In the genomic region with DNA sequence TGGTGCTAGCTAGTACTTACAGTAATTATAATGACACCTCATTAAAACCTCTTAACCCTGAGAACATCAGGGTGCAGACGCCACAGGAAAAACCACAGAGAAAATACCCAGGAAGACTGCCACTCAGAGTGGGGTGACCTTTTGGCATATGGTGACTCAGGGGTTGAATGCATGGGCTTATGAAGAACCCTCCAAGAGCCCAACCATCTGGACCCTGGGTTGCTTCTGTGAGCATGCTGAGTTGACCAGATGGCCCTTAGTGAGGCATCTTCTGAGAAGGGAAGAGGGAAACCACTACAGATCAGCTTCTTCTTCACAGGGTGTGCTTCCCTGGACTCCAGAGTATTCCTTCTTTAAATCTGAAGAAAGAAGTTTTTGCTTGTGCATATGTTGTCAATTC, we compare ENCODE assay signal across 19 mouse cellular contexts.
DNase-seq lines count a peak whose midpoint lies in the region; ATAC-seq lines count a peak whose summit lies in the region.
"Had no signal": no experiment of that assay in that cellular context is flagged by ENCODE, and none has a peak within 500 bp of the region (broad histone marks: within the 10 kb centered on the region; RNA-seq: fewer than 3 reads in every experiment).

No protein-coding gene starts in this region.

- H3K4me1 ChIP-seq in midbrain, embryonic 13.5 days (replicated peaks) = no peaks in the 10 kb centered on the region
- H3K4me1 ChIP-seq: embryonic facial prominence, embryonic 12.5 days; heart, embryonic 12.5 days; hindbrain, embryonic 10.5 days; intestine, embryonic 15.5 days had no signal

- H3K36me3 ChIP-seq in midbrain, embryonic 13.5 days = no peaks in the 10 kb centered on the region
- H3K36me3 ChIP-seq: embryonic facial prominence, embryonic 12.5 days; forebrain, embryonic 12.5 days; heart, embryonic 12.5 days; hindbrain, embryonic 10.5 days; intestine, embryonic 15.5 days had no signal

- H3K9me3 ChIP-seq in midbrain, embryonic 13.5 days = no peaks in the 10 kb centered on the region
- H3K9me3 ChIP-seq: embryonic facial prominence, embryonic 12.5 days; forebrain, embryonic 12.5 days; hindbrain, embryonic 10.5 days; intestine, embryonic 15.5 days had no signal

- peak; percentile 97 for DNase-seq in brain, adult 2 months (ENCODE audit: low read depth, low spot score)
- DNase-seq in cerebellum, adult 11 months = peak; percentile 78
- peak; percentile 79 for DNase-seq in cerebellum, adult 8-10 months
- peak; percentile 63 to 86 for DNase-seq in cerebellum, postnatal 14 days
- DNase-seq: adrenal gland, adult 2 months; adrenal gland, postnatal 25 days; gastrocnemius, postnatal 10 days; heart, adult 18-20 months; kidney, adult 18-20 months had no signal

- H3K27me3 ChIP-seq in midbrain, embryonic 13.5 days = no peaks in the 10 kb centered on the region
- H3K27me3 ChIP-seq: embryonic facial prominence, embryonic 12.5 days; forebrain, embryonic 12.5 days; heart, embryonic 12.5 days; intestine, embryonic 15.5 days had no signal

- H3K4me2 ChIP-seq in midbrain, embryonic 13.5 days (replicated peaks) = no peak overlapping the region
- H3K4me2 ChIP-seq: embryonic facial prominence, embryonic 12.5 days; forebrain, embryonic 12.5 days; heart, embryonic 12.5 days; hindbrain, embryonic 14.5 days; intestine, embryonic 15.5 days had no signal

- H3K27ac ChIP-seq in midbrain, embryonic 13.5 days = no peak overlapping the region
- H3K27ac ChIP-seq: embryonic facial prominence, embryonic 12.5 days; forebrain, embryonic 12.5 days; hindbrain, embryonic 10.5 days; hindbrain, embryonic 14.5 days; intestine, embryonic 15.5 days had no signal

- 92% methylated on average over 1 of the region's 1 CpGs for WGBS in midbrain, embryonic 13.5 days

- H3K4me3 ChIP-seq in midbrain, embryonic 13.5 days (replicated peaks) = no peak overlapping the region
- H3K4me3 ChIP-seq: embryonic facial prominence, embryonic 12.5 days; forebrain, embryonic 12.5 days; heart, embryonic 12.5 days; hindbrain, embryonic 10.5 days; intestine, embryonic 15.5 days had no signal

- ATAC-seq in erythroblast, adult 5-6 weeks (replicated peaks; ENCODE audit: low FRiP score, poor library complexity, severe bottlenecking) = no peak
- no peak for ATAC-seq in monocyte, adult 5-6 weeks (replicated peaks; ENCODE audit: insufficient number of reproducible peaks, low FRiP score, low TSS enrichment, poor library complexity, severe bottlenecking)
- no peak for ATAC-seq in midbrain, embryonic 13.5 days
- ATAC-seq: forebrain, embryonic 16.5 days; intestine, embryonic 15.5 days had no signal

- H3K9ac ChIP-seq in midbrain, embryonic 13.5 days (replicated peaks) = no peak overlapping the region
- H3K9ac ChIP-seq: embryonic facial prominence, embryonic 12.5 days; forebrain, embryonic 12.5 days; heart, embryonic 12.5 days; hindbrain, embryonic 14.5 days; intestine, embryonic 15.5 days had no signal
